Mouse (Mus musculus): ENCODE data around the gene Cdc73.
"Not testable (repeated sequence)": the region's sequence is repeated elsewhere in the genome, so short reads cannot be mapped to it uniquely, and the experiment has no call there.

Gene Cdc73

GRCm38 (mm10) chr1:143675734-143676361 is 26.8 kb downstream of the Cdc73 start:
- DNase-seq, result peak; percentile 7

- not testable (repeated sequence) for DNase-seq
Observed at GRCm38 (mm10) chr1:143664786-143665185, 37.9 kb downstream of the Cdc73 start.

- no peak for DNase-seq
Observed at GRCm38 (mm10) chr1:143663197-143663596, 39.5 kb downstream of the Cdc73 start.

- no peak for DNase-seq
Observed at GRCm38 (mm10) chr1:143653646-143654045, 49.0 kb downstream of the Cdc73 start.

- DNase-seq, result no peak
Observed at GRCm38 (mm10) chr1:143650317-143650716, 52.4 kb downstream of the Cdc73 start.

GRCm38 (mm10) chr1:143646219-143646618 is 56.5 kb downstream of the Cdc73 start:
- peak; percentile 13 for DNase-seq

GRCm38 (mm10) chr1:143645386-143645785 is 57.3 kb downstream of the Cdc73 start:
- peak; percentile 15 for DNase-seq

GRCm38 (mm10) chr1:143644221-143644620 is 58.5 kb downstream of the Cdc73 start:
- DNase-seq, result peak; percentile 75

GRCm38 (mm10) chr1:143640650-143641407 is 61.9 kb downstream of the Cdc73 start, which contains the start of gene B3galt2:
Gene B3galt2 (plus strand): TSS chr1:143640664.
- DNase-seq, result peak; percentile 72

GRCm38 (mm10) chr1:143632854-143633587 is 69.7 kb downstream of the Cdc73 start:
- DNase-seq, result no peak

GRCm38 (mm10) chr1:143632361-143632760 is 70.3 kb downstream of the Cdc73 start:
- DNase-seq, result no peak

- no peak for DNase-seq
Observed at GRCm38 (mm10) chr1:143631337-143631736, 71.4 kb downstream of the Cdc73 start.

GRCm38 (mm10) chr1:143622634-143623033 is 80.1 kb downstream of the Cdc73 start:
- no peak for DNase-seq

- DNase-seq, result no peak
Observed at GRCm38 (mm10) chr1:143621930-143622329, 80.8 kb downstream of the Cdc73 start.

- DNase-seq, result peak; percentile 23
Observed at GRCm38 (mm10) chr1:143619760-143620159, 82.9 kb downstream of the Cdc73 start.

GRCm38 (mm10) chr1:143612901-143613300 is 89.8 kb downstream of the Cdc73 start:
- DNase-seq, result no peak

- no peak for DNase-seq
Observed at GRCm38 (mm10) chr1:143608911-143609310, 93.8 kb downstream of the Cdc73 start.

GRCm38 (mm10) chr1:143596864-143597263 is 105.8 kb downstream of the Cdc73 start:
- no peak for DNase-seq

- no peak for DNase-seq
Observed at GRCm38 (mm10) chr1:143576824-143577543, 125.7 kb downstream of the Cdc73 start.

- no peak for DNase-seq
Observed at GRCm38 (mm10) chr1:143558235-143558634, 144.5 kb downstream of the Cdc73 start.

- DNase-seq, result no peak
Observed at GRCm38 (mm10) chr1:143555533-143555932, 147.2 kb downstream of the Cdc73 start.

- no peak for DNase-seq
Observed at GRCm38 (mm10) chr1:143554621-143555020, 148.1 kb downstream of the Cdc73 start.
